22 mouse cellular contexts compared by ENCODE assay signal in genomic region chr1:40028207-40028998, GRCm38 (mm10). TPM values are rescaled to one million over a fixed set of nuclear protein-coding genes. Genes with fewer than 3 reads are reported as not detected.
DNase-seq lines count a peak whose midpoint lies in the region; ATAC-seq lines count a peak whose summit lies in the region.
"Had no signal": no experiment of that assay in that cellular context is flagged by ENCODE, and none has a peak within 500 bp of the region (broad histone marks: within the 10 kb centered on the region; RNA-seq: fewer than 3 reads in every experiment).

No protein-coding gene starts in this region.

- peak; percentile 50; the same call in 1 of the 2 replicates for ATAC-seq in intestine, embryonic 15.5 days
- ATAC-seq in intestine, embryonic 16.5 days = no peak
- ATAC-seq in CD4-positive, CD25-positive, alpha-beta regulatory T cell, adult 4 months = peak; percentile 17
- ATAC-seq in forebrain, embryonic 16.5 days = peak; percentile 8; the same call in 1 of the 2 replicates
- ATAC-seq: lung, postnatal 0 days had no signal

- H3K36me3 ChIP-seq in heart, embryonic 10.5 days = peaks cover 48% of the 10 kb centered on the region
- peaks cover 10% of the 10 kb centered on the region; the same call in 1 of the 2 replicates for H3K36me3 ChIP-seq in intestine, embryonic 15.5 days
- H3K36me3 ChIP-seq in intestine, embryonic 16.5 days (ENCODE audit: control insufficient read depth, insufficient read depth, low read length) = peaks cover 3% of the 10 kb centered on the region; the same call in 1 of the 2 replicates
- peaks cover 19% of the 10 kb centered on the region for H3K36me3 ChIP-seq in forebrain, embryonic 16.5 days (ENCODE audit: control insufficient read depth, insufficient read depth)

- no peaks in the 10 kb centered on the region for H3K27me3 ChIP-seq in heart, embryonic 10.5 days (ENCODE audit: insufficient read depth, poor library complexity, severe bottlenecking)
- no peaks in the 10 kb centered on the region for H3K27me3 ChIP-seq in intestine, embryonic 15.5 days (replicated peaks)
- no peaks in the 10 kb centered on the region for H3K27me3 ChIP-seq in intestine, embryonic 16.5 days (replicated peaks; ENCODE audit: control insufficient read depth, insufficient read depth, low read length)
- H3K27me3 ChIP-seq in forebrain, embryonic 16.5 days (replicated peaks; ENCODE audit: control insufficient read depth, insufficient read depth, low read length) = no peaks in the 10 kb centered on the region
- H3K27me3 ChIP-seq: liver, embryonic 15.5 days; stomach, embryonic 15.5 days had no signal

- H3K27ac ChIP-seq in heart, embryonic 10.5 days = no peak overlapping the region; the same call in 1 of the 2 replicates
- no peak overlapping the region for H3K27ac ChIP-seq in intestine, embryonic 15.5 days
- no peak overlapping the region for H3K27ac ChIP-seq in intestine, embryonic 16.5 days (ENCODE audit: low read length)
- H3K27ac ChIP-seq in forebrain, embryonic 16.5 days (ENCODE audit: low read length) = no peak overlapping the region
- H3K27ac ChIP-seq: gastrocnemius, adult 2 months; layer of hippocampus, adult 2 months; liver, embryonic 15.5 days; stomach, embryonic 15.5 days had no signal

- WGBS in heart, embryonic 10.5 days = 79% methylated on average over 12 of the region's 12 CpGs
- WGBS in intestine, embryonic 15.5 days = 89% methylated on average over 12 of the region's 12 CpGs
- WGBS in intestine, embryonic 16.5 days = 88% methylated on average over 12 of the region's 12 CpGs
- 87% methylated on average over 12 of the region's 12 CpGs for WGBS in forebrain, embryonic 16.5 days

- H3K9ac ChIP-seq in intestine, embryonic 15.5 days = no peak overlapping the region
- H3K9ac ChIP-seq in intestine, embryonic 16.5 days (ENCODE audit: low read depth, low read length) = no peak overlapping the region
- H3K9ac ChIP-seq in forebrain, embryonic 16.5 days (replicated peaks; ENCODE audit: low read depth, low read length) = no peak overlapping the region
- H3K9ac ChIP-seq: liver, embryonic 15.5 days; stomach, embryonic 15.5 days had no signal

- no peaks in the 10 kb centered on the region for H3K9me3 ChIP-seq in heart, embryonic 10.5 days
- H3K9me3 ChIP-seq in intestine, embryonic 15.5 days = no peaks in the 10 kb centered on the region
- no peaks in the 10 kb centered on the region for H3K9me3 ChIP-seq in intestine, embryonic 16.5 days (ENCODE audit: control insufficient read depth, low read length)
- H3K9me3 ChIP-seq in forebrain, embryonic 16.5 days (ENCODE audit: control insufficient read depth, low read length) = no peaks in the 10 kb centered on the region
- H3K9me3 ChIP-seq: liver, embryonic 15.5 days; stomach, embryonic 15.5 days had no signal

- no peak overlapping the region for H3K4me3 ChIP-seq in heart, embryonic 10.5 days
- H3K4me3 ChIP-seq in intestine, embryonic 15.5 days (replicated peaks) = no peak overlapping the region
- no peak overlapping the region for H3K4me3 ChIP-seq in intestine, embryonic 16.5 days (ENCODE audit: low read length)
- no peak overlapping the region for H3K4me3 ChIP-seq in forebrain, embryonic 16.5 days (replicated peaks; ENCODE audit: low read length)
- H3K4me3 ChIP-seq: gastrocnemius, adult 2 months; layer of hippocampus, adult 2 months; liver, embryonic 15.5 days; stomach, embryonic 15.5 days had no signal

- DNase-seq in heart, adult 11 months = peak; percentile 90
- no peak for DNase-seq in heart, embryonic 10.5 days (ENCODE audit: low spot score)
- no peak for DNase-seq in right cerebral cortex, postnatal 14 days
- no peak for DNase-seq in ovary, postnatal 10 days (ENCODE audit: low spot score)
- DNase-seq: B cell, adult 2 months; cerebellum, adult 18-20 months; cerebellum, postnatal 25 days; gastrocnemius, adult 2 months; kidney, adult 2 months; kidney, postnatal 14 days; layer of hippocampus, postnatal 36 days; thymus, adult 18-20 months; thymus, postnatal 4 days had no signal

- H3K4me1 ChIP-seq in heart, embryonic 10.5 days = 0 out of 2 replicates have a peak, but pooled peaks cover 3% of the 10 kb centered on the region
- H3K4me1 ChIP-seq in intestine, embryonic 15.5 days (replicated peaks) = no peaks in the 10 kb centered on the region
- no peaks in the 10 kb centered on the region for H3K4me1 ChIP-seq in intestine, embryonic 16.5 days (ENCODE audit: control insufficient read depth, insufficient read depth, low read length)
- H3K4me1 ChIP-seq in forebrain, embryonic 16.5 days (replicated peaks; ENCODE audit: control insufficient read depth, insufficient read depth, low read length) = no peaks in the 10 kb centered on the region
- H3K4me1 ChIP-seq: liver, embryonic 15.5 days; stomach, embryonic 15.5 days had no signal

- no peak overlapping the region for H3K4me2 ChIP-seq in intestine, embryonic 15.5 days (replicated peaks)
- no peak overlapping the region for H3K4me2 ChIP-seq in intestine, embryonic 16.5 days (ENCODE audit: low read depth, low read length)
- no peak overlapping the region for H3K4me2 ChIP-seq in forebrain, embryonic 16.5 days (ENCODE audit: low read length)
- H3K4me2 ChIP-seq: liver, embryonic 15.5 days; stomach, embryonic 15.5 days had no signal

RNA-seq across cellular contexts. Expression of gene Il1r2, which starts 45.5 kb away (rescaled TPM):
- polyA plus RNA-seq in heart, embryonic 10.5 days (2016; fragmentation: Nextera tagmentation; extraction: Ambion mirVana) = 0.48 and 0.53 TPM in 2 replicates
- polyA plus RNA-seq in intestine, embryonic 15.5 days (2015; fragmentation: Nextera tagmentation; extraction: Ambion mirVana) = 1.4 and 1.5 TPM in 2 replicates
- polyA plus RNA-seq in intestine, embryonic 16.5 days (2015; fragmentation: Nextera tagmentation; extraction: Ambion mirVana) = 1.5 and 2.0 TPM in 2 replicates
- polyA plus RNA-seq in CD4-positive, CD25-positive, alpha-beta regulatory T cell, adult 4 months (2017; shearing (Covaris generic)) = 100 to 1,000 TPM; 104 to 162 TPM
- 0.20 and 0.51 TPM in 2 replicates for polyA plus RNA-seq in forebrain, embryonic 16.5 days (2015; fragmentation: Nextera tagmentation; extraction: Ambion mirVana)
- polyA plus RNA-seq: hindbrain, embryonic 11.5 days had no signal

Comparison
In these comparisons a context has a peak if more than half of its experiments do, and no peak if none do; other contexts are left out.
1. RNA of gene Il1r2, which starts 45.5 kb away (polyA plus RNA-seq): 104 to 162 TPM in CD4-positive, CD25-positive, alpha-beta regulatory T cell, adult 4 months; 1.5 to 2.0 TPM in intestine, embryonic 16.5 days, 1.4 to 1.5 TPM in intestine, embryonic 15.5 days, 0.48 to 0.53 TPM in heart, embryonic 10.5 days and 0.20 to 0.51 TPM in forebrain, embryonic 16.5 days; every median in the first group is over 10 times any median in the second.